Mouse (Mus musculus) frontal cortex, adult (tissue): ENCODE results near the gene Eml1.

Experiments
- ATAC-seq: cut with Nextera tagmentation; 2 replicates; pipeline ENCODE4 v1.9.2; 2017; ENCODE audit warnings: mild to moderate bottlenecking, moderate library complexity, mixed read lengths; ENCODE audit not compliant: low TSS enrichment

Eml1 gene

DNA sequence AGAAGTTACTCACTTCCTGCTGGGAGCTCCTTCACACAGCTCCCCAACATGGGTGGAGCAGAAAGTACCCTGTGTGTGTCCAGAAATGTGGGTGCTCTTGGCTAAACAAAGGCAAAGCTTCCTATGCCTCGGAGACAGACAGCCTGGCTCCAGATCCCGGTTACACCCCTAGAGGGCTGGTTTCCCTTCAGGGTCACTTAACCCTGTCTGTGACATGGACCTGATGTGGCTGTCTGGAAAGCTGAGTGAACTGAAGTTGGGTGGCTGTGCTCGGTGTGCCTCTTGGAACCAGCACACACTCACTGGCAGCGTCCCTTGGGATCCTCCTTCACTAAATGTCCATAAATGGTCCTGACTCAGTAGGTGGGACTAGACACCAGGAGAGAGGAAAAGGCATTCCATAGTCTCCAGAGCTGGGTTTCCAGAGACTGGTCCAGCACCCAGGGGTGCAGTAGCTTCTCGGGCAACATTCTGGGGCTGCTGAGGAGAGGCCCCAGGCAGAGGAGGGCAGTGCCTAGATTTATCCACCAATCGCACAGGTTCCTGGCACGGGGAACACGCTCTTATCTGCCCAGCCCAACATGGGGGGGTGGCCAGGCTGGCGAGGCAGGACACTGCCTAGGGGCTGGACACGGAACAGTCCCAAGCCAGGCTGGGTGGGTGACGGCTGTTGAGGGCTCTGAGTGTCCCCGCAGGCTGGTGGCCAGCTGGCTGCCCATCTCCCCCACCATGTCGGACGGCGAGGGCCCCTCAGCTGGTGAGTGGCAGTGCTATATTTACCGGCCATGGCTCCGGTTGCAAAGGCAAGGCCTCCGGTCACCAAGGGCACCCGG is at the start of gene Eml1:
Gene Eml1 (plus strand): TSS at position 362 of the 833 bp plus-strand sequence.
- ATAC-seq: peak; percentile 28; the same call in 1 of the 2 replicates

- ATAC-seq: no peak
These were observed 44.4 kb upstream of the Eml1 start for GRCm38 (mm10) chr12:108326401-108326800.

- ATAC-seq: peak; percentile 81
These were observed 42.8 kb upstream of the Eml1 start for GRCm38 (mm10) chr12:108327889-108328491.

GRCm38 (mm10) chr12:108333056-108333455 is 37.7 kb upstream of the Eml1 start:
- ATAC-seq: peak; percentile 48

- peak; percentile 15 for ATAC-seq
These were observed 37.3 kb upstream of the Eml1 start for GRCm38 (mm10) chr12:108333481-108333882.

DNA sequence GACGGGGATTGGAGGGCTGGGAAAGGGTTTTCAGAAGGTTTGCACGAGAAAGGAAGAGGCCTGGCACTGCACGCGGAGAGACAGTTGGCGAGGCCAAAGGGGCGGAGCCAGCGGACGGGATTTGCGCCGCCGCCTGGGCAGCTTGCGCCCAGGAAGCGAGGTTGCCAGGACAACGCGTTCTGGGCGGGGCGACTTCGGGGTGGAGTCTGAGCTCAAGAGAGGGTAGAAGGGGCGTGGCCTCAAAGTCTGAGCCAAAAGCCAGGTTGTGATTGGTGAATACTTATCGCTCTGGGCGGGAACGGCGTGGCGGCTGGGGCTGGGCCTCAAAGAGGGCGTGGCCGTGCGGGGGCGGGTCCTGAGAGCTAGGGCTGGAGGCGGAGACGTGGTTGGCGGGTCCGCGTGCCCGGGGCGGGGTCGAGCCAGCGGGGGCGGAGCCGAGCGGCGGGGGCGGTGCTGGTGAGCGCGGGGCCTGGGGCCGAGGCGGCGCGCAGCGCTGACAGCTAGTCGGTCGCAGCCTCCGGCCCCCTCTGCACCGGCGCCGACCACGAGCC is 36.8 kb upstream of the Eml1 start, which contains the start of gene Cyp46a1:
Gene Cyp46a1 (plus strand): TSS at position 487 of the 551 bp plus-strand sequence.
- peak; percentile 79 for ATAC-seq

GRCm38 (mm10) chr12:108334529-108334928 is 36.2 kb upstream of the Eml1 start:
- no peak for ATAC-seq

- peak; percentile 29; the same call in 1 of the 2 replicates for ATAC-seq
These were observed 32.1 kb upstream of the Eml1 start for GRCm38 (mm10) chr12:108338572-108339190.

GRCm38 (mm10) chr12:108348151-108348550 is 22.6 kb upstream of the Eml1 start:
- no peak for ATAC-seq

DNA sequence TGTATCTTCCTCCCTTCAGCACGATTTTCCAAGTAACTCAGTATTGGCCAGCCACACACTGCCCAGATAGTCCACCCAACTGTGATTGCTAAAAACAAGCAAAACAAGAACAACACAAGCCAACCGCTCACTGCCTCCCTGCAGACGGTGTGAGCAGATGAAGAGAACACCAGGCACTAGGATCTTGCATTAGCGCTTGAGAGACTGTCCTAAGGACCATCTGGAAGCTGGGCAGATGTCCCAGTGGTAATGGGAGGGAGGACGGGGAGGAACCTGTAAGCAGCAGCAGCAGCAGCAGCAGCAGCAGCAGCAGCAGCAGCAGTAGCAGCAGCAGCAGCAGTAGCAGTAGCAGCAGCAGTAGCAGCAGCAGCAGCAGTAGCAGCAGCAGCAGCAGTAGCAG is 21.7 kb upstream of the Eml1 start:
- ATAC-seq: no peak

DNA sequence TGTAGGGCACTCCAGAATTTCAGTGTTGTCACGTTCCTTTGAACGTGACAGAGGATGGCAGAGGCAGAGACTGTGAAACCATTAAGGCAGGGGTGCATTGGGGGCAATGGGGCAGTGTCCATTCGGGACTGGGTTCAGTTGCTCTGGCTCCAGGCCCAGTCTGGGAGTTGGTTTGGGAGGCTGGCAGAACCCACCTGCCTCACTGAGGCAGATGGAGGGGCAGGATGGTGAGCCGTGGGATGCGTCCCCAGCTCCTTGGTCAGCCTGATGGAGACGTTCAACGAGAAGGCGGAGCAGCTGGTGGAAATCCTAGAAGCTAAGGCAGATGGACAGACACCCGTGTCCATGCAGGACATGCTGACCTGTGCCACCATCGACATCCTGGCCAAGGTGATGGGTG is 19.8 kb upstream of the Eml1 start:
- no peak for ATAC-seq

GRCm38 (mm10) chr12:108352371-108353136 is 18.2 kb upstream of the Eml1 start:
- no peak for ATAC-seq

DNA sequence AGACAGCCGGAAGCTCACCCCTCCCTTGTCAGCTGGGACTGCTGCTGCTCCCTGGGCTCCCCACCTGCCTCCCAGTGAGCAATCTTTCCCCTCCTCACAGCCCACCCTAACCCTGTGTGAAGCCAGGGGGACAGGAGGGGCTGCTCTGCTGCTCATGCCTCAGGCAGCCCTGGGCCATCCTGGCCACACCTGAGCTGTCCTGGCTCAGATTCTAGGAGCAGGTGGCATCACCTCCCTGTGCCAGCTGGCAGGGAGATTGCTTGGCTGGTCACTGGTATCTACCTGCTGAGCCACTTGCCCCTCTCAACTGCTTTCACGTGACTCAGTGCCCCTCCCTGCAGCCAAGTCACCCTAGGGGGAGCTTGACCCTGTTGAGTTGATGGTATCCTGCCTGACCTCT is 16.5 kb upstream of the Eml1 start:
- ATAC-seq: no peak

GRCm38 (mm10) chr12:108355271-108355670 is 15.5 kb upstream of the Eml1 start:
- no peak for ATAC-seq

DNA sequence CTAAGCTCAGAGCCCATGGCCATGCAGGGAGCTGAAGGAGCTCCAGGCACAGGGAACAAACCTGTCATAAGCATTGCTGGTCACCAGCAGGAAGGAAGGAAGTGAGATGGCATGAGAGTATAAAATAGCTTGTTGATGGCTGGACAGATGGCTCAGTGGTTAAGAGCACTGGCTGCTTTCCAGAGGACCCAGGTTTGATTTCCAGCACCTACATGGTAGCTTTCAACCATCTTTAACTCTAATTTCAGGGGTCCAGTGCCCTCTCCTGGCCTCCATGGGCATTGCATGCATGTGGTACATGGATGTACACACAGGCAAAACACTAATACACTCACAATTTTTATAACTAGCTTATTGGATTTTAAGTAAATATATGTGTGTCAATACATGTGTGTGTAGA is 14.8 kb upstream of the Eml1 start:
- no peak for ATAC-seq

- ATAC-seq: peak; percentile 83
These were observed 7.0 kb upstream of the Eml1 start for GRCm38 (mm10) chr12:108363796-108364195.

DNA sequence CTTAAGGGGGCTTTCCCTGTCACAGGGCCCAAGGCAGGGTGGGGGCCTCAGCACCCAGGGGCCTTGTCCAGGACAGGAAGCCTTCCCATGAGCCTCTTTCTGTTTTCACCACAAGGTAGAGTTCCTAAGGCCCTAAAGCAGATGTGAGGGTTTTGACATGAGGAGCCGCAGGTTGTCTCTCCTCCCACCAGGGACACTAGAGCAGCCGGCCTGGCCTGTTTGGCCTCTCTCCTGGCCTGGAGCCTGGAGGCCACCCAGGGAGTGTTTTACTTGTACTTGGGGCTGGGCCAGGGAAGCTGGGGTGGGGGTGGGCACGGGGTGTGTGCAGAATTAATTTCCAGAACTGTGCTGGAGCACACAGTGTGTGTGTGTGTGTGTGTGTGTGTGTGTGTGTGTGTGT is 5.4 kb upstream of the Eml1 start:
- ATAC-seq: no peak

- ATAC-seq: no peak
These were observed 4.9 kb upstream of the Eml1 start for GRCm38 (mm10) chr12:108365868-108366267.

DNA sequence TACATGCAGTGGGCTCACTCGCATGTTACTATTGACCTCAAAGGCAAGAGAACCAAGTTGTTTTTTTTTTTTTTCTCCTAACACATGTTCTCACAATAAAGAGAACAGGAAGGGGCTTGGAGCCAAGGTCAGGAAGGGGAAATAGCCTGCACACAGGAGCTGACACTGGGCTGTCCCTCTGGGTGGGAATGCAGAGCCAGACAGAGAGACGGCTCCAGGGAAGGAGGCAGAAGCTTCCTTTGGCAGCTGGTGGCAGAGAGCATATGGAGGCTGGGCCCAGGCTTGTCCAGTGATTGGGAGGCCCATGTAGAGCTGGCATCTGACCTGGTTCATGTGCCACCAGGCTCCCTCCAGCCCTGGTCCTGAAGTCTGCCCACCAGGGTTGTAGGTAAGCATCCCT is 2.8 kb upstream of the Eml1 start:
- no peak for ATAC-seq

GRCm38 (mm10) chr12:108368921-108369320 is 1.8 kb upstream of the Eml1 start:
- no peak for ATAC-seq

- no peak for ATAC-seq
These were observed 640 bp downstream of the Eml1 start for GRCm38 (mm10) chr12:108371429-108371765.

- no peak for ATAC-seq
These were observed 1.5 kb downstream of the Eml1 start for GRCm38 (mm10) chr12:108372241-108372640.
